ENCODE assay signal across 10 mouse cellular contexts in genomic region chr7:135403416-135403815, GRCm38 (mm10). TPM values are rescaled to one million over a fixed set of nuclear protein-coding genes. Genes with fewer than 3 reads are reported as not detected.
DNase-seq lines count a peak whose midpoint lies in the region; ATAC-seq and TF ChIP-seq lines count a peak whose summit lies in the region.
"Had no signal": no experiment of that assay in that cellular context is flagged by ENCODE, and none has a peak within 500 bp of the region (broad histone marks: within the 10 kb centered on the region; RNA-seq: fewer than 3 reads in every experiment).

No protein-coding gene starts in this region.

- H3K4me2 ChIP-seq in hindbrain, embryonic 13.5 days = no peak overlapping the region
- no peak overlapping the region for H3K4me2 ChIP-seq in stomach, postnatal 0 days (replicated peaks; ENCODE audit: low read depth)
- H3K4me2 ChIP-seq: midbrain, embryonic 12.5 days had no signal

- ATAC-seq in hindbrain, embryonic 13.5 days (ENCODE audit: low FRiP score) = no peak
- no peak for ATAC-seq in stomach, postnatal 0 days (ENCODE audit: low FRiP score, low TSS enrichment)

- peaks cover 57% of the 10 kb centered on the region for H3K27me3 ChIP-seq in hindbrain, embryonic 10.5 days (ENCODE audit: insufficient read depth, poor library complexity, severe bottlenecking)
- peaks cover 15% of the 10 kb centered on the region for H3K27me3 ChIP-seq in hindbrain, embryonic 13.5 days
- peaks cover 27% of the 10 kb centered on the region for H3K27me3 ChIP-seq in embryonic facial prominence, embryonic 10.5 days (replicated peaks; ENCODE audit: low read depth, poor library complexity, severe bottlenecking)
- H3K27me3 ChIP-seq in stomach, postnatal 0 days (ENCODE audit: control insufficient read depth, insufficient read depth, low read length) = no peaks in the 10 kb centered on the region

- no peak overlapping the region for H3K27ac ChIP-seq in hindbrain, embryonic 10.5 days
- H3K27ac ChIP-seq in hindbrain, embryonic 13.5 days = no peak overlapping the region
- no peak overlapping the region for H3K27ac ChIP-seq in embryonic facial prominence, embryonic 10.5 days (replicated peaks)
- no peak overlapping the region for H3K27ac ChIP-seq in stomach, postnatal 0 days (replicated peaks)
- H3K27ac ChIP-seq: midbrain, embryonic 12.5 days had no signal

- H3K9ac ChIP-seq in hindbrain, embryonic 13.5 days = no peak overlapping the region
- no peak overlapping the region for H3K9ac ChIP-seq in stomach, postnatal 0 days (ENCODE audit: low read length)
- H3K9ac ChIP-seq: midbrain, embryonic 12.5 days had no signal

- peak; percentile 92 for TF ChIP-seq CTCF in stomach, postnatal 0 days (IDR thresholded peaks at IDR 0.05; ENCODE audit: low read depth)

- TF ChIP-seq EP300 in stomach, postnatal 0 days (optimal IDR thresholded peaks at IDR 0.05) = no peak

- DNase-seq in hindbrain, embryonic 10.5 days (ENCODE audit: low spot score) = peak; percentile 70
- DNase-seq in adrenal gland, postnatal 10 days = peak; percentile 86
- DNase-seq in embryonic facial prominence, embryonic 10.5 days (ENCODE audit: low spot score) = peak; percentile 75
- peak; percentile 83 for DNase-seq in heart, postnatal 4 days
- DNase-seq in layer of hippocampus, postnatal 36 days = peak; percentile 67 to 80
- DNase-seq in mesoderm, embryonic 11.5 days (ENCODE audit: low read depth, low spot score) = peak; percentile 86
- peak; percentile 72 for DNase-seq in stomach, postnatal 0 days (ENCODE audit: low spot score)

- H3K4me1 ChIP-seq in hindbrain, embryonic 10.5 days (replicated peaks) = no peaks in the 10 kb centered on the region
- no peaks in the 10 kb centered on the region for H3K4me1 ChIP-seq in hindbrain, embryonic 13.5 days (replicated peaks)
- peaks cover 7% of the 10 kb centered on the region for H3K4me1 ChIP-seq in embryonic facial prominence, embryonic 10.5 days
- no peaks in the 10 kb centered on the region for H3K4me1 ChIP-seq in stomach, postnatal 0 days (replicated peaks; ENCODE audit: control insufficient read depth, insufficient read depth)
- H3K4me1 ChIP-seq: midbrain, embryonic 12.5 days had no signal

- no peak overlapping the region for H3K4me3 ChIP-seq in hindbrain, embryonic 10.5 days
- H3K4me3 ChIP-seq in hindbrain, embryonic 13.5 days = no peak overlapping the region
- H3K4me3 ChIP-seq in embryonic facial prominence, embryonic 10.5 days = no peak overlapping the region
- no peak overlapping the region for H3K4me3 ChIP-seq in stomach, postnatal 0 days (ENCODE audit: low read depth, low read length)
- H3K4me3 ChIP-seq: midbrain, embryonic 12.5 days had no signal

- no peaks in the 10 kb centered on the region for H3K36me3 ChIP-seq in hindbrain, embryonic 10.5 days
- H3K36me3 ChIP-seq in hindbrain, embryonic 13.5 days = no peaks in the 10 kb centered on the region
- H3K36me3 ChIP-seq in embryonic facial prominence, embryonic 10.5 days (replicated peaks) = no peaks in the 10 kb centered on the region
- no peaks in the 10 kb centered on the region for H3K36me3 ChIP-seq in stomach, postnatal 0 days (ENCODE audit: control insufficient read depth, insufficient read depth, low read length)
- H3K36me3 ChIP-seq: midbrain, embryonic 12.5 days had no signal

- no peaks in the 10 kb centered on the region for H3K9me3 ChIP-seq in hindbrain, embryonic 10.5 days
- H3K9me3 ChIP-seq in hindbrain, embryonic 13.5 days = no peaks in the 10 kb centered on the region
- H3K9me3 ChIP-seq in embryonic facial prominence, embryonic 10.5 days = no peaks in the 10 kb centered on the region
- no peaks in the 10 kb centered on the region for H3K9me3 ChIP-seq in stomach, postnatal 0 days (ENCODE audit: control insufficient read depth, low read length)
- H3K9me3 ChIP-seq: midbrain, embryonic 12.5 days had no signal

- WGBS in hindbrain, embryonic 10.5 days = 15% methylated on average over 5 of the region's 5 CpGs
- 16% methylated on average over 5 of the region's 5 CpGs for WGBS in hindbrain, embryonic 13.5 days
- WGBS in embryonic facial prominence, embryonic 10.5 days = 14% methylated on average over 5 of the region's 5 CpGs
- WGBS in stomach, postnatal 0 days = 13% methylated on average over 5 of the region's 5 CpGs

RNA-seq across cellular contexts. Expression of gene Foxi2, which starts 6.7 kb away (rescaled TPM):
- polyA plus RNA-seq in hindbrain, embryonic 10.5 days (2016; fragmentation: Nextera tagmentation; extraction: Ambion mirVana) = 4.1 and 6.9 TPM in 2 replicates
- polyA plus RNA-seq in hindbrain, embryonic 13.5 days (2015; fragmentation: Nextera tagmentation; extraction: Ambion mirVana) = not detected in 2 replicates
- total RNA-seq in adrenal gland, postnatal 10 days (2021) = not detected
- 5.0 and 5.4 TPM in 2 replicates for polyA plus RNA-seq in embryonic facial prominence, embryonic 10.5 days (2016; fragmentation: Nextera tagmentation; extraction: Ambion mirVana)
- not detected for total RNA-seq in heart, postnatal 4 days (2021)
- total RNA-seq in layer of hippocampus, postnatal 36 days (2021) = not detected
- not detected in 2 replicates for polyA plus RNA-seq in stomach, postnatal 0 days (2015; fragmentation: Nextera tagmentation; extraction: Ambion mirVana)
- total RNA-seq: adrenal gland, postnatal 4 days had no signal
